Mouse (Mus musculus): ENCODE results near the gene Caln1.

DNA sequence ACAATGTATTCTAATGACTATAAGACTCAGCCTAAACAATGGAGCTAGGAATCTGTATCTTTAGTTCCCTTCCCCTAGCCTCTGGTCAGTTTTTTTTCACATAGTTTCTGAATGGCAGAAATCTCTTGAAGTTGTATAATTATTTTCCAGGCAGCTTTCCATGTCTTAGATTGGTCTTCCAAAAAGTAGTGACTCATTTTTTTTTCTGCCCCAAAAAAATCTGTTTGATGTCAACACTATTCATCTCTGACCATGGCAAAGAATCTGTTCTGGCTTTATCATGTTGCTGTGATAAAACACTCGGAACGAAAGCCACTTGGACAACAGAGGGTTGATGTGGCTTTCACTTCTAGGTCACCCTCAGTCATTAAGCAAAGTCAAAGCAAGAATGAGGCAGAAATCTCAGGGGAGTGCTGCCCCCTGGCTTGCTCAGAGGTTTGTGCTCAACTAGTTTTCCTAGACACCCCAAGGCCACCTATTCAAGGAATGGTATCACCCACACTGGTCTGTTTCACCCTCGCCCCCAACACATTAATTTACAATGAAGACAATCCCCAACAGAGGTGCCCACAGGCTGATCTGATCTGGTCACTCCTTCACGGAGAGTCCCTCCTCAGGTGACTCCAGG lies 450.9 kb downstream of the Caln1 start:
- TF ChIP-seq CTCF (IDR thresholded peaks at IDR 0.05; ENCODE audit: low read depth) (no peak), EP300 (IDR thresholded peaks at IDR 0.05; ENCODE audit: low read depth) (no peak)
